Mouse (Mus musculus) liver, adult 2 months (tissue): Measurements from ENCODE around the gene Olfr275. TPM values are rescaled to one million over a fixed set of nuclear protein-coding genes. Genes with fewer than 3 reads are reported as not detected.

Source experiments
- DNase-seq: peaks from one replicate; pipeline ENCODE4 v3.0.0-alpha.2; 2011; ENCODE audit warnings: low read depth, low spot score; ENCODE audit errors: extremely low read depth
- H3K27ac ChIP-seq: fragments of 200-500 bp; replicated peaks from 2 replicates; pipeline ENCODE4 v1.5.1; 2012; ENCODE audit warnings: low read depth, mild to moderate bottlenecking, control low read depth, inconsistent platforms, low read length; ENCODE audit not compliant: insufficient read depth
- H3K27me3 ChIP-seq: fragments of 200-500 bp; 2 replicates; pipeline ENCODE4 v1.6.1; 2012; ENCODE audit warnings: mild to moderate bottlenecking, moderate library complexity, low read length, inconsistent platforms; ENCODE audit not compliant: control insufficient read depth, insufficient read depth
- H3K36me3 ChIP-seq: fragments of 200-500 bp; 2 replicates; pipeline ENCODE4 v1.6.1; 2012; ENCODE audit warnings: low read length, inconsistent platforms; ENCODE audit not compliant: control insufficient read depth, insufficient read depth
- H3K4me1 ChIP-seq: fragments of 200-500 bp; 2 replicates; pipeline ENCODE4 v1.6.1; 2011; ENCODE audit warnings: low read length; ENCODE audit not compliant: control insufficient read depth, insufficient read depth
- H3K4me3 ChIP-seq: fragments of 200-500 bp; 2 replicates; pipeline ENCODE4 v1.5.1; 2011; ENCODE audit warnings: low read depth, mild to moderate bottlenecking, control low read depth, low read length, moderate library complexity; ENCODE audit not compliant: insufficient read depth
- H3K79me2 ChIP-seq: fragments of 200-500 bp; 2 replicates; pipeline ENCODE4 v1.6.1; 2012; ENCODE audit warnings: inconsistent platforms, mild to moderate bottlenecking, low read length, moderate library complexity; ENCODE audit not compliant: control insufficient read depth, insufficient read depth
- H3K9ac ChIP-seq: fragments of 200-500 bp; 2 replicates; pipeline ENCODE4 v1.6.1; 2012; ENCODE audit warnings: low read depth, mild to moderate bottlenecking, control low read depth, inconsistent platforms, low read length
- CTCF ChIP-seq: fragments of 200-500 bp; IDR thresholded peaks from 2 replicates; pipeline ENCODE4 v1.5.1; 2011; ENCODE audit warnings: low read depth, low read length, control low read depth
- POLR2A ChIP-seq: fragments of 200-500 bp; IDR thresholded peaks from 2 replicates; pipeline ENCODE4 v1.6.1; 2011; ENCODE audit warnings: low read length, control low read depth; ENCODE audit not compliant: insufficient read depth; ENCODE audit errors: extremely low read depth
- WGBS: fragments of 180-500 bp; shearing (Covaris S2); methylation state at CpG from one replicate; pipeline ENCODE4 v1.1.7; 2018; 5-methylcytosine and 5-hydroxymethylcytosine counted together
- polyA plus RNA-seq: library from polyadenylated mRNA; depleted of rRNA; stranded (reverse); fragments of >200 nt; gene quantifications from 2 replicates; pipeline ENCODE4 v1.2.3, GENCODE M21; 2012; rRNA removed
- total RNA-seq: library from RNA; depleted of rRNA; stranded (reverse); fragments of >200 nt; gene quantifications from 2 replicates; pipeline ENCODE4 v1.2.3, GENCODE M21; 2014; rRNA removed

The Olfr275 gene
- total and polyA plus RNA-seq, 2 experiments: not detected

- WGBS: 46% methylated on average over 4 of the region's 4 CpGs
- Histone ChIP-seq H3K4me1 (no peaks in the 10 kb centered on the region), H3K9ac (no peak overlapping the region), H3K79me2 (no peaks in the 10 kb centered on the region), H3K4me3 (no peak overlapping the region), H3K27ac (no peak overlapping the region), H3K27me3 (no peaks in the 10 kb centered on the region), H3K36me3 (no peaks in the 10 kb centered on the region)
- no peak for DNase-seq
- TF ChIP-seq POLR2A (no peak), CTCF (no peak)
Measured at GRCm38 (mm10) chr4:52849039-52849635, 34.7 kb downstream of the Olfr275 start.

GRCm38 (mm10) chr4:52849672-52850071 lies 35.3 kb downstream of the Olfr275 start:
- H3K4me3 ChIP-seq: no peak overlapping the region
- no peaks in the 10 kb centered on the region for H3K27me3 ChIP-seq
- 88% methylated on average over 5 of the region's 5 CpGs for WGBS
- TF ChIP-seq POLR2A (no peak), CTCF (no peak)
- H3K4me1 ChIP-seq: no peaks in the 10 kb centered on the region
- DNase-seq: no peak
- no peak overlapping the region for H3K27ac ChIP-seq
- no peak overlapping the region for H3K9ac ChIP-seq
- H3K36me3 ChIP-seq: no peaks in the 10 kb centered on the region
- no peaks in the 10 kb centered on the region for H3K79me2 ChIP-seq

- 77% methylated on average over 1 of the region's 1 CpGs for WGBS
- Histone ChIP-seq H3K27me3 (no peaks in the 10 kb centered on the region), H3K9ac (no peak within 1 kb of the TSS), H3K36me3 (no peaks in the 10 kb centered on the region), H3K4me1 (no peaks in the 10 kb centered on the region), H3K79me2 (no peaks in the 10 kb centered on the region), H3K4me3 (no peak within 1 kb of the TSS), H3K27ac (no peak within 1 kb of the TSS)
- DNase-seq: no peak
- TF ChIP-seq POLR2A (no peak), CTCF (no peak)
Measured at GRCm38 (mm10) chr4:52859136-52859535, 44.7 kb downstream of the Olfr275 start, which contains the start of gene Olfr273. TSS of gene Olfr273 (minus strand) at chr4:52859236.

GRCm38 (mm10) chr4:52864156-52864555 lies 49.8 kb downstream of the Olfr275 start:
- no peak overlapping the region for H3K9ac ChIP-seq
- no peaks in the 10 kb centered on the region for H3K4me1 ChIP-seq
- no peak overlapping the region for H3K4me3 ChIP-seq
- WGBS: 93% methylated on average over 9 of the region's 9 CpGs
- no peaks in the 10 kb centered on the region for H3K27me3 ChIP-seq
- H3K79me2 ChIP-seq: no peaks in the 10 kb centered on the region
- no peaks in the 10 kb centered on the region for H3K36me3 ChIP-seq
- no peak overlapping the region for H3K27ac ChIP-seq
- DNase-seq: no peak
- TF ChIP-seq CTCF (no peak), POLR2A (no peak)

Other genes starting within 250 kb of the Olfr275 start
- not detected in 2 replicates for gene Toporsl, start 218.3 kb upstream of the Olfr275 start, total RNA-seq
- not detected in 2 replicates for gene Toporsl, start 218.3 kb upstream of the Olfr275 start, polyA plus RNA-seq
- gene Olfr273, start 44.6 kb downstream of the Olfr275 start, total RNA-seq: not detected in 2 replicates
- not detected in 2 replicates for gene Olfr273, start 44.6 kb downstream of the Olfr275 start, polyA plus RNA-seq
- gene Olfr272, start 104.6 kb downstream of the Olfr275 start, total RNA-seq: not detected in 2 replicates
- not detected in 2 replicates for gene Olfr272, start 104.6 kb downstream of the Olfr275 start, polyA plus RNA-seq
- gene Olfr270, start 149.9 kb downstream of the Olfr275 start, total RNA-seq: not detected in 2 replicates
- not detected in 2 replicates for gene Olfr270, start 149.9 kb downstream of the Olfr275 start, polyA plus RNA-seq
- not detected in 2 replicates for gene Nipsnap3a, start 174.7 kb downstream of the Olfr275 start, total RNA-seq
- gene Nipsnap3a, start 174.7 kb downstream of the Olfr275 start, polyA plus RNA-seq: not detected in 2 replicates
- 91.3 and 95.4 TPM in 2 replicates for gene Nipsnap3b, start 197.3 kb downstream of the Olfr275 start, total RNA-seq
- gene Nipsnap3b, start 197.3 kb downstream of the Olfr275 start, polyA plus RNA-seq: 87.1 and 89.7 TPM in 2 replicates